10 mouse cellular contexts compared by ENCODE assay signal in the genomic region with DNA sequence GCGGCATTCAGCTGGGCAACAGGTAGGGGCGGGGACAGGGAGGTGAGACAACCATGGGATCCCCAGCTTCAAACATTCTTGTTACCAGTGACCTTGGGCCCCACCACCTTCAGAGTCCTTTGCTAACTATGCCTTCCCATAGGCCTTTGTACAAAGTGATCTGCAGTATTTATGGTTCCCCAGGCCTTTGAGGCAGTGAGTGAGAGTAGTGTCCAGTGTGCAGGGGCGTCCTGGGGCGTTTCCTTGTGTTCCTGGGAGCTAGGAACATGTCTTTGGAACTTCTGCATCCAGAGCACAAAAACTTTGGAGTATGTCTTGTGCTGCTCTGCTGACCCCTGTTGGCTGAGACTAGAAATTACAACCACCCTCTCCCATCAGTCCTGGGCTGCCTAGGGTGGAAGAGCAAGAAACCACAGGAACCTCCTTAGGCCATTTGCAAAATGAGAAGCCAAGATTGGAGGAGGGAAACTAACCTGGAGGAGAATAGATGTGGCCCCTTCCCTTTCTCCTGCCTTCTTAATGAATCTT. TPM values are rescaled to one million over a fixed set of nuclear protein-coding genes. Genes with fewer than 3 reads are reported as not detected.
DNase-seq lines count a peak whose midpoint lies in the region; ATAC-seq and TF ChIP-seq lines count a peak whose summit lies in the region.
"Had no signal": no experiment of that assay in that cellular context is flagged by ENCODE, and none has a peak within 500 bp of the region (broad histone marks: within the 10 kb centered on the region; RNA-seq: fewer than 3 reads in every experiment).

No protein-coding gene starts in this region.

- H3K4me3 ChIP-seq in kidney, embryonic 16.5 days (ENCODE audit: low read length), result no peak overlapping the region
- H3K4me3 ChIP-seq in ES-E14 (ENCODE audit: insufficient read depth in 1 of 2, low read depth in 1 of 2, low read length in 2 of 2, poor library complexity in 1 of 2, severe bottlenecking in 1 of 2), result no peak overlapping the region
- no peak overlapping the region for H3K4me3 ChIP-seq in cerebellum, adult 2 months (replicated peaks; ENCODE audit: insufficient read depth, low read depth, low read length)
- H3K4me3 ChIP-seq in kidney, postnatal 0 days (replicated peaks; ENCODE audit: low read depth, low read length), result no peak overlapping the region
- H3K4me3 ChIP-seq: embryonic facial prominence, embryonic 12.5 days; liver, embryonic 15.5 days had no signal

- in situ Hi-C loops in ES-E14 (cut with MboI; ENCODE audit: low sequenced_read_pairs in 2 of 2, unreplicated experiment in 2 of 2), result no loop called here

- ATAC-seq in kidney, embryonic 16.5 days (ENCODE audit: low FRiP score, low TSS enrichment), result no peak
- ATAC-seq in kidney, postnatal 0 days (replicated peaks; ENCODE audit: low FRiP score, low read depth), result no peak

- 45% methylated on average over 4 of the region's 4 CpGs for WGBS in kidney, embryonic 16.5 days
- 40% methylated on average over 4 of the region's 4 CpGs for WGBS in cerebellum, adult 2 months
- 37% methylated on average over 4 of the region's 4 CpGs for WGBS in kidney, postnatal 0 days

- peaks cover 43% of the 10 kb centered on the region for H3K36me3 ChIP-seq in kidney, embryonic 16.5 days (ENCODE audit: insufficient read depth, low read length)
- H3K36me3 ChIP-seq in ES-E14 (ENCODE audit: control insufficient read depth, insufficient read depth, low read length, poor library complexity, severe bottlenecking), result peaks cover 20% of the 10 kb centered on the region; the same call in 1 of the 2 replicates
- H3K36me3 ChIP-seq in kidney, postnatal 0 days (ENCODE audit: insufficient read depth, low read length), result peaks cover 40% of the 10 kb centered on the region
- H3K36me3 ChIP-seq in splenic B cell, adult 2 months (ENCODE audit: control insufficient read depth, insufficient read depth, low read length, poor library complexity, severe bottlenecking), result peaks cover 12% of the 10 kb centered on the region
- H3K36me3 ChIP-seq: liver, embryonic 15.5 days had no signal

- no peak overlapping the region for H3K4me2 ChIP-seq in kidney, embryonic 16.5 days (replicated peaks; ENCODE audit: low read depth, low read length)
- H3K4me2 ChIP-seq in kidney, postnatal 0 days (ENCODE audit: low read length), result no peak overlapping the region
- H3K4me2 ChIP-seq: embryonic facial prominence, embryonic 12.5 days; liver, embryonic 15.5 days had no signal

- no peaks in the 10 kb centered on the region for H3K27me3 ChIP-seq in kidney, embryonic 16.5 days (ENCODE audit: insufficient read depth, low read length)
- H3K27me3 ChIP-seq in cerebellum, adult 2 months (ENCODE audit: control insufficient read depth, insufficient read depth, low read length), result no peaks in the 10 kb centered on the region
- no peaks in the 10 kb centered on the region for H3K27me3 ChIP-seq in kidney, postnatal 0 days (ENCODE audit: insufficient read depth, low read length)
- H3K27me3 ChIP-seq in splenic B cell, adult 2 months (ENCODE audit: control insufficient read depth, insufficient read depth, low read length, poor library complexity, severe bottlenecking), result no peaks in the 10 kb centered on the region
- H3K27me3 ChIP-seq: embryonic facial prominence, embryonic 12.5 days; liver, embryonic 15.5 days had no signal

- TF ChIP-seq CTCF in cerebellum, adult 2 months (IDR thresholded peaks at IDR 0.05; ENCODE audit: borderline replicate concordance, insufficient read depth, low read depth, low read length), result peak; percentile 95
- peak; percentile 88 for TF ChIP-seq CTCF in kidney, postnatal 0 days (IDR thresholded peaks at IDR 0.05; ENCODE audit: low read depth)

- peak; percentile 67 for DNase-seq in kidney, adult 11 months
- peak; percentile 73 for DNase-seq in ES-E14 (ENCODE audit: low read depth, low spot score)
- peak; percentile 71 to 72 for DNase-seq in cerebellum, adult 2 months
- DNase-seq in gastrocnemius, postnatal 10 days, result peak; percentile 59
- peak; percentile 85 for DNase-seq in kidney, postnatal 0 days (ENCODE audit: low spot score)
- peak; percentile 86 for DNase-seq in lung, postnatal 10 days
- DNase-seq in splenic B cell, adult 2 months (ENCODE audit: low read depth, low spot score), result peak; percentile 82

- no peak for TF ChIP-seq POLR2A in cerebellum, adult 2 months (IDR thresholded peaks at IDR 0.05; ENCODE audit: borderline replicate concordance, insufficient read depth, low read length)

- H3K9ac ChIP-seq in kidney, embryonic 16.5 days (replicated peaks; ENCODE audit: low read length), result no peak overlapping the region
- no peak overlapping the region for H3K9ac ChIP-seq in ES-E14 (ENCODE audit: insufficient read depth, low read depth, low read length, poor library complexity, severe bottlenecking)
- H3K9ac ChIP-seq in kidney, postnatal 0 days (ENCODE audit: low read depth, low read length), result no peak overlapping the region
- H3K9ac ChIP-seq: embryonic facial prominence, embryonic 12.5 days; liver, embryonic 15.5 days had no signal

- H3K9me3 ChIP-seq in kidney, embryonic 16.5 days (ENCODE audit: low read length), result no peaks in the 10 kb centered on the region
- no peaks in the 10 kb centered on the region for H3K9me3 ChIP-seq in ES-E14 (ENCODE audit: control insufficient read depth, insufficient read depth, low read depth, low read length)
- H3K9me3 ChIP-seq in kidney, postnatal 0 days (replicated peaks; ENCODE audit: low read length), result no peaks in the 10 kb centered on the region
- H3K9me3 ChIP-seq: embryonic facial prominence, embryonic 12.5 days; liver, embryonic 15.5 days had no signal

- H3K4me1 ChIP-seq in kidney, embryonic 16.5 days (ENCODE audit: insufficient read depth, low read length), result peaks cover 9% of the 10 kb centered on the region
- H3K4me1 ChIP-seq in ES-E14 (ENCODE audit: control insufficient read depth in 2 of 2, insufficient read depth in 2 of 2, low read length in 2 of 2, poor library complexity in 1 of 2), result peaks cover 0 to 2% of the 10 kb centered on the region in 2 experiments; a peak in 2 of 4 replicates
- H3K4me1 ChIP-seq in cerebellum, adult 2 months (ENCODE audit: control insufficient read depth, insufficient read depth, low read length), result peaks cover 10% of the 10 kb centered on the region
- H3K4me1 ChIP-seq in kidney, postnatal 0 days (replicated peaks; ENCODE audit: insufficient read depth, low read length), result peaks cover 3% of the 10 kb centered on the region

- no peak overlapping the region for H3K27ac ChIP-seq in kidney, embryonic 16.5 days (ENCODE audit: low read length)
- no peak overlapping the region for H3K27ac ChIP-seq in ES-E14 (ENCODE audit: insufficient read depth, low read depth, low read length, poor library complexity, severe bottlenecking)
- H3K27ac ChIP-seq in cerebellum, adult 2 months (ENCODE audit: insufficient read depth, low read length), result no peak overlapping the region
- no peak overlapping the region for H3K27ac ChIP-seq in kidney, postnatal 0 days
- H3K27ac ChIP-seq: embryonic facial prominence, embryonic 12.5 days; liver, embryonic 15.5 days had no signal

TF ChIP-seq in ES-E14, 5 proteins besides CTCF, POLR2A, EP300 and RAD21:
- TF ChIP-seq CHD2 (IDR thresholded peaks at IDR 0.05; ENCODE audit: low read depth, low read length) (no peak), ZC3H11A (IDR thresholded peaks at IDR 0.05; ENCODE audit: borderline replicate concordance, low read depth, low read length) (peak; percentile 60; the same call in 1 of the 2 replicates), HCFC1 (IDR thresholded peaks at IDR 0.05; ENCODE audit: borderline replicate concordance, insufficient read depth, low read length) (peak; percentile 53; the same call in 1 of the 2 replicates), ZNF384 (IDR thresholded peaks at IDR 0.05; ENCODE audit: low read depth, low read length) (no peak), MAFK (IDR thresholded peaks at IDR 0.05; ENCODE audit: insufficient read depth, low read depth, low read length) (no peak)

RNA-seq across cellular contexts. Expression of gene Dpm2, which starts 4.1 kb away (rescaled TPM):
- 106 and 108 TPM in 2 replicates for polyA plus RNA-seq in kidney, embryonic 16.5 days (2015; fragmentation: Nextera tagmentation; extraction: Ambion mirVana)
- total RNA-seq in ES-E14 (2012; rRNA removed), result 38.0 and 44.1 TPM in 2 replicates
- 131 and 137 TPM in 2 replicates for polyA plus RNA-seq in cerebellum, adult 2 months (2012; rRNA removed)
- total RNA-seq in gastrocnemius, postnatal 10 days (2021), result 10 to 100 TPM; 19.6 to 25.7 TPM
- polyA plus RNA-seq in kidney, postnatal 0 days (2015; fragmentation: Nextera tagmentation; extraction: Ambion mirVana), result 105 and 110 TPM in 2 replicates

RNA-seq across cellular contexts. Expression of gene Pip5kl1, which starts 8.0 kb away (rescaled TPM):
- 2.5 and 2.6 TPM in 2 replicates for polyA plus RNA-seq in kidney, embryonic 16.5 days (2015; fragmentation: Nextera tagmentation; extraction: Ambion mirVana)
- total RNA-seq in ES-E14 (2012; rRNA removed), result 3.5 and 5.0 TPM in 2 replicates
- polyA plus RNA-seq in cerebellum, adult 2 months (2012; rRNA removed), result 25.2 and 28.4 TPM in 2 replicates
- not detected for total RNA-seq in gastrocnemius, postnatal 10 days (2021)
- 0.42 and 0.61 TPM in 2 replicates for polyA plus RNA-seq in kidney, postnatal 0 days (2015; fragmentation: Nextera tagmentation; extraction: Ambion mirVana)
- polyA plus RNA-seq: liver, embryonic 15.5 days had no signal

RNA-seq across cellular contexts. Expression of gene 9430097D07Rik, which starts 8.9 kb away (rescaled TPM):
- 0.12 and 0.16 TPM in 2 replicates for polyA plus RNA-seq in kidney, embryonic 16.5 days (2015; fragmentation: Nextera tagmentation; extraction: Ambion mirVana)
- 0.37 and 0.71 TPM in 2 replicates for total RNA-seq in ES-E14 (2012; rRNA removed)
- polyA plus RNA-seq in cerebellum, adult 2 months (2012; rRNA removed), result 0.59 and 0.60 TPM in 2 replicates
- total RNA-seq in gastrocnemius, postnatal 10 days (2021), result not detected
- polyA plus RNA-seq in kidney, postnatal 0 days (2015; fragmentation: Nextera tagmentation; extraction: Ambion mirVana), result 0.08 TPM in 1 of 2 replicates, not detected in the other
- polyA plus RNA-seq: liver, embryonic 15.5 days had no signal

RNA-seq across cellular contexts. Expression of gene St6galnac4, which starts 20.3 kb away (rescaled TPM):
- polyA plus RNA-seq in kidney, embryonic 16.5 days (2015; fragmentation: Nextera tagmentation; extraction: Ambion mirVana), result 24.7 TPM in 2 replicates
- total RNA-seq in ES-E14 (2012; rRNA removed), result 9.4 and 14.8 TPM in 2 replicates
- polyA plus RNA-seq in cerebellum, adult 2 months (2012; rRNA removed), result 91.4 and 101 TPM in 2 replicates
- 10 to 100 TPM; 31.7 to 42.6 TPM for total RNA-seq in gastrocnemius, postnatal 10 days (2021)
- 15.8 and 18.1 TPM in 2 replicates for polyA plus RNA-seq in kidney, postnatal 0 days (2015; fragmentation: Nextera tagmentation; extraction: Ambion mirVana)

RNA-seq across cellular contexts. Expression of gene Fam102a, which starts 31.5 kb away (rescaled TPM):
- 13.3 and 15.0 TPM in 2 replicates for polyA plus RNA-seq in kidney, embryonic 16.5 days (2015; fragmentation: Nextera tagmentation; extraction: Ambion mirVana)
- 11.6 TPM in 2 replicates for total RNA-seq in ES-E14 (2012; rRNA removed)
- 38.1 and 40.2 TPM in 2 replicates for polyA plus RNA-seq in cerebellum, adult 2 months (2012; rRNA removed)
- total RNA-seq in gastrocnemius, postnatal 10 days (2021), result 1 to 10 TPM; 5.5 to 8.6 TPM
- polyA plus RNA-seq in kidney, postnatal 0 days (2015; fragmentation: Nextera tagmentation; extraction: Ambion mirVana), result 13.9 and 16.9 TPM in 2 replicates
